In genomic region chr12:85169117-85169858, GRCm38 (mm10) we compare ENCODE assay signal across 8 mouse cellular contexts. TPM values are rescaled to one million over a fixed set of nuclear protein-coding genes. Genes with fewer than 3 reads are reported as not detected.
DNase-seq lines count a peak whose midpoint lies in the region; ATAC-seq lines count a peak whose summit lies in the region.

No protein-coding gene starts in this region.

- DNase-seq in CD4-positive helper T cell, adult 2 months (ENCODE audit: low read depth, low spot score): peak; percentile 80
- peak; percentile 89 for DNase-seq in brain, adult 2 months (ENCODE audit: low read depth, low spot score)
- DNase-seq in liver: peak; percentile 84
- DNase-seq in monocyte, adult 2 months (ENCODE audit: low read depth in 1 of 2, low spot score in 2 of 2): peak; percentile 35 to 71
- DNase-seq in spleen, postnatal 4 days (ENCODE audit: low spot score in 2 of 2): peak; percentile 80 to 95

- WGBS in heart, embryonic 13.5 days: 27% methylated on average over 27 of the region's 27 CpGs
- WGBS in kidney, embryonic 16.5 days: 32% methylated on average over 27 of the region's 27 CpGs

- peaks cover 16% of the 10 kb centered on the region for H3K36me3 ChIP-seq in heart, embryonic 13.5 days
- no peaks in the 10 kb centered on the region for H3K36me3 ChIP-seq in kidney, embryonic 16.5 days (ENCODE audit: insufficient read depth, low read length)

- no peaks in the 10 kb centered on the region for H3K9me3 ChIP-seq in heart, embryonic 13.5 days
- no peaks in the 10 kb centered on the region for H3K9me3 ChIP-seq in kidney, embryonic 16.5 days (ENCODE audit: low read length)

- peak overlapping the region; percentile 13; the same call in 1 of the 2 replicates for H3K4me3 ChIP-seq in heart, embryonic 13.5 days
- 0 out of 2 replicates have a peak overlapping the region, but pooled peaks have one; percentile 14 for H3K4me3 ChIP-seq in kidney, embryonic 16.5 days (ENCODE audit: low read length)

- no peak overlapping the region for H3K27ac ChIP-seq in heart, embryonic 13.5 days (replicated peaks)
- no peak overlapping the region for H3K27ac ChIP-seq in kidney, embryonic 16.5 days (ENCODE audit: low read length)

- ATAC-seq in erythroblast, adult 5-6 weeks (replicated peaks; ENCODE audit: low FRiP score, poor library complexity, severe bottlenecking): peak; percentile 71
- ATAC-seq in heart, embryonic 13.5 days (ENCODE audit: extremely low read depth, insufficient number of reproducible peaks, low FRiP score, low TSS enrichment): no peak
- ATAC-seq in kidney, embryonic 16.5 days (ENCODE audit: low FRiP score, low TSS enrichment): peak; percentile 50; the same call in 1 of the 2 replicates

- peak overlapping the region; percentile 64; the same call in 1 of the 2 replicates for H3K9ac ChIP-seq in heart, embryonic 13.5 days
- H3K9ac ChIP-seq in kidney, embryonic 16.5 days (replicated peaks; ENCODE audit: low read length): peak overlapping the region; percentile 48

- H3K27me3 ChIP-seq in heart, embryonic 13.5 days (replicated peaks): 0 out of 2 replicates have a peak, but pooled peaks cover 11% of the 10 kb centered on the region
- H3K27me3 ChIP-seq in kidney, embryonic 16.5 days (ENCODE audit: insufficient read depth, low read length): no peaks in the 10 kb centered on the region

- H3K4me2 ChIP-seq in heart, embryonic 13.5 days: peak overlapping the region; percentile 46
- peak overlapping the region; percentile 39 for H3K4me2 ChIP-seq in kidney, embryonic 16.5 days (replicated peaks; ENCODE audit: low read depth, low read length)

- H3K4me1 ChIP-seq in heart, embryonic 13.5 days: peaks cover 30% of the 10 kb centered on the region
- peaks cover 7% of the 10 kb centered on the region; the same call in 1 of the 2 replicates for H3K4me1 ChIP-seq in kidney, embryonic 16.5 days (ENCODE audit: insufficient read depth, low read length)

RNA-seq across cellular contexts. Expression of gene Pgf, which starts 8.3 kb away (rescaled TPM):
- not detected in 2 replicates for total RNA-seq in erythroblast, adult 5-6 weeks (2015; ENCODE audit: low replicate concordance)
- not detected in 2 replicates for total RNA-seq in erythroblast, adult 5-6 weeks (2017; ENCODE audit: low replicate concordance)
- polyA plus RNA-seq in heart, embryonic 13.5 days (2015; fragmentation: Nextera tagmentation; extraction: Ambion mirVana): 8.4 and 9.1 TPM in 2 replicates
- polyA plus RNA-seq in kidney, embryonic 16.5 days (2015; fragmentation: Nextera tagmentation; extraction: Ambion mirVana): 16.9 and 18.4 TPM in 2 replicates

RNA-seq across cellular contexts. Expression of gene Rps6kl1, which starts 18.2 kb away (rescaled TPM):
- not detected in 2 replicates for total RNA-seq in erythroblast, adult 5-6 weeks (2015; ENCODE audit: low replicate concordance)
- total RNA-seq in erythroblast, adult 5-6 weeks (2017; ENCODE audit: low replicate concordance): not detected in 2 replicates
- polyA plus RNA-seq in heart, embryonic 13.5 days (2015; fragmentation: Nextera tagmentation; extraction: Ambion mirVana): 1.2 and 1.3 TPM in 2 replicates
- 0.86 and 1.1 TPM in 2 replicates for polyA plus RNA-seq in kidney, embryonic 16.5 days (2015; fragmentation: Nextera tagmentation; extraction: Ambion mirVana)

RNA-seq across cellular contexts. Expression of gene Eif2b2, which starts 50.0 kb away (rescaled TPM):
- total RNA-seq in erythroblast, adult 5-6 weeks (2015; ENCODE audit: low replicate concordance): 12.1 and 12.5 TPM in 2 replicates
- total RNA-seq in erythroblast, adult 5-6 weeks (2017; ENCODE audit: low replicate concordance): 9.5 and 14.4 TPM in 2 replicates
- polyA plus RNA-seq in heart, embryonic 13.5 days (2015; fragmentation: Nextera tagmentation; extraction: Ambion mirVana): 54.8 and 55.9 TPM in 2 replicates
- polyA plus RNA-seq in kidney, embryonic 16.5 days (2015; fragmentation: Nextera tagmentation; extraction: Ambion mirVana): 108 and 110 TPM in 2 replicates

RNA-seq across cellular contexts. Expression of gene Dlst, which starts 58.7 kb away (rescaled TPM):
- total RNA-seq in erythroblast, adult 5-6 weeks (2015; ENCODE audit: low replicate concordance): 21.1 and 53.9 TPM in 2 replicates
- 122 and 210 TPM in 2 replicates for total RNA-seq in erythroblast, adult 5-6 weeks (2017; ENCODE audit: low replicate concordance)
- 176 and 193 TPM in 2 replicates for polyA plus RNA-seq in heart, embryonic 13.5 days (2015; fragmentation: Nextera tagmentation; extraction: Ambion mirVana)
- polyA plus RNA-seq in kidney, embryonic 16.5 days (2015; fragmentation: Nextera tagmentation; extraction: Ambion mirVana): 153 TPM in 2 replicates

RNA-seq across cellular contexts. Expression of gene Prox2, which starts 58.7 kb away (rescaled TPM):
- total RNA-seq in erythroblast, adult 5-6 weeks (2015; ENCODE audit: low replicate concordance): not detected in 2 replicates
- total RNA-seq in erythroblast, adult 5-6 weeks (2017; ENCODE audit: low replicate concordance): 1.3 and 3.1 TPM in 2 replicates
- 1.9 and 2.8 TPM in 2 replicates for polyA plus RNA-seq in heart, embryonic 13.5 days (2015; fragmentation: Nextera tagmentation; extraction: Ambion mirVana)
- 3.7 and 4.9 TPM in 2 replicates for polyA plus RNA-seq in kidney, embryonic 16.5 days (2015; fragmentation: Nextera tagmentation; extraction: Ambion mirVana)
